Mouse (Mus musculus) lung, postnatal 0 days (tissue): ENCODE results near the gene Wfikkn2.
A peak's percentile ranks its signal among the peaks of the same experiment; 100 is the strongest.

Source experiments
- CTCF ChIP-seq: IDR thresholded peaks from 2 replicates; pipeline ENCODE4 v1.5.1; 2016; ENCODE audit warnings: antibody characterized with exemption, mild to moderate bottlenecking
- EP300 ChIP-seq: IDR thresholded peaks from 2 replicates; pipeline ENCODE4 v1.6.1; 2016; ENCODE audit warnings: antibody characterized with exemption, mild to moderate bottlenecking, control low read depth

GRCm38 (mm10) chr11:94285886-94286574, 40.2 kb upstream of the Wfikkn2 start:
- TF ChIP-seq CTCF (peak; percentile 4; the same call in 1 of the 2 replicates), EP300 (no peak; the same call in 1 of the 2 replicates)
